Mouse (Mus musculus) cerebellum, adult 11-12 months (tissue): Measurements from ENCODE around the gene Iqca.

ENCODE experiments used
- DNase-seq: peaks from one replicate; pipeline ENCODE4 v3.0.0; 2022

Iqca gene

DNA sequence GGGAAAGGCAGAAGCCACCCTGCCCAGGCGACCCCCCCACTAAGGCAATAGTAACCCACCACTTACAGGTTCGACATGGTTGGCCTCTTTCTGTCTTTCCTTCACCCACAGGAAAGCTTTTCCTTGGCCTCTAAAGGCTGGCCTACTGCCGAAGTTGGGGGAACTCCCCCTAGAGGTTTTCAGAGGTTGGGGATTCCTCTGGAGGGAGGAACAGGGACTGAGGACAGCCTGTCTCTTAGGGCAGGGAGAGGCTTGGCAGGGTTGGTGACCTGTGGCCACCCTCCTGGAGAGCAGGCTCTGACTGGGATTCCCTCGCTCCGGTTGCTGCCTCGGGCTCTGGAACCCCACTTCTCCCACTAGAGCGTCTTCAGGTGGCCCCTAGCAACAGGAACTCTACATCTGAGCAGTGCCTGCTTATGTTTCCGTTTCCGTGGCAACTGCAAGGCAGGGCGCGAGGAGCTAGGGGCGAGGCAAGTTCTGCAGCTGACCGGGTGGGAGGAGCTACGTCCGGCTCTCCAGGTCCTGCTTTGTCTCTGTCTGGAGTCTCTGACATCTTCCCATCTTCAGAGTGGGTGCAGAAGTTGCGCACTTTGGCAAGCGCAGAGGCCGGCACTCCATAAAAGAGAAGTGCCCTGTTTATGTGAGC lies at the start of gene Iqca:
Gene Iqca, minus strand, starts transcription at position 303 of the 646 bp plus-strand sequence.
- no peak for DNase-seq

DNA sequence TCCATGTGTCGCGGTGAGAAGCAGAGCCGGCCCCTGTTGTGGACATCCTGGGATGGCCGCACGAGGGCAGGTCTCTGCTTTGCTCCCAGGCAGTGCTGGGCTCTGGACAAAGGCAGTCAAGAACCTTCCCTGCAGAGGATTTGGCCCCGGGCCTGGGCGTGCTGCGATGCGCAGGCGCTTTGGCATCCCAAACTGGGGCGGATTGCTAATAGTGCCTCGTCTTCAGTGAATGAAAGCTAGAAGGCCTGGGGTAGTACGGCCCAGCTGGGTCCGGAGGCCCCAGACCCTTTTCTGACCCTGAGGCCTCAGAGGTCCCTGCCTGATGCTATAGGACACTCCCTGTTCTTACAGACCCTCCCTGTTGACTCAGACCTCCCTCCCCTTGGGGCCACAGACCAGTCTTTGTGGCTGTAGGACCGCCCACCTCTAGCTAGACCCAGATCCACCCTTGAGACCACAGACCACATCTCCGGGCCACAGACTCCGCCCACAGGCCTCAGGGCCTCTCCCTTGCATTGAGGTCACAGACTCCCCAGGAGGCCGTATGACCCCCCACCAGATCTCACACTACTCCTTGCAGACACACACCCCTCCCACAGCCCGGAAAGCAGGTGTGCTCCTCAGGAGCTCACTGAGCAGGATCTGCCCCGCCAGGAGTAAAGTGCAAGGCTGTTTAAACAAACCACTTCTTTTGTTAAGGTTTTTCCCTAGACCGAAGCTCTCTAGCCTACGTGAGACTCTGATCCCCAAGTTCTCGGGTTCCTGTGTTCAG lies 49.2 kb upstream of the Iqca start:
- peak; percentile 76 for DNase-seq

DNA sequence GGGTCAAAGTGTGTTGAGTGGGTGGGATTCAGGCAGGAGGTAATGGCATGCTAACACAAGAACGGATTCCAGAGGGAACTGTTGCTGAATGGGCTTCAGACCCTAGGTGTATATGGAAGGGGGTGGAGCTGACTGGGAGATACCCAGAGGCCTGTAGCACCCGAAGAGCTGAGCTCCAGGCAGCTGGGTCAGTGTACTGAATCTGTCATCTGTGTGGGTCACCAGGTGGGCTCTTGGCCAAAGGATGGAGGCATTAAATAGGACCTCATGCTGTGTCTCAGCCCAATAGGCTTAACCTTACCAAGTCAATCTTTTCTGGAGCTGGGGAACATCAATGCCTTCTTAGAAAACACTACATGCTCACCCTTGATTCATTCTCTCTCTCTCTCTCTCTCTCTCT lies 48.5 kb upstream of the Iqca start:
- DNase-seq = no peak

DNA sequence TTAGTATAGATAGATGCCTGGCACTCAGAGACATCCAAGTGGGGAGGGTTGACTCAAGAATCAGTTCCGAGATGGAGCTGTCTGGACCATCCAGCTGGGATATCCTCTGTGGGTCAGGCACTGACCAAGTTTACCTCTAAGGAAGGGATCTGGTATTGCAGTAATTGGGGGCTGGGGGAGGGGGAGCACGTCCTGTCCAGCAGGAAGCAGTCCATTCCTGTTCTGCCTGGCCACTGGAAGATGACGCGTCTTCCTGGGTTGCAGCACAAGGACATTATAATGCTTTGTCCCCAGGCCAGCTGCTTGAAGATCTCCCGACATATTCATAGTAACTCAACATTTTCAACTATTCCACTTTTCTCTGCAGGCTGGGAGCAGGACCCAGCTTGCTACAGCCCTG lies 48.0 kb upstream of the Iqca start:
- no peak for DNase-seq

DNA sequence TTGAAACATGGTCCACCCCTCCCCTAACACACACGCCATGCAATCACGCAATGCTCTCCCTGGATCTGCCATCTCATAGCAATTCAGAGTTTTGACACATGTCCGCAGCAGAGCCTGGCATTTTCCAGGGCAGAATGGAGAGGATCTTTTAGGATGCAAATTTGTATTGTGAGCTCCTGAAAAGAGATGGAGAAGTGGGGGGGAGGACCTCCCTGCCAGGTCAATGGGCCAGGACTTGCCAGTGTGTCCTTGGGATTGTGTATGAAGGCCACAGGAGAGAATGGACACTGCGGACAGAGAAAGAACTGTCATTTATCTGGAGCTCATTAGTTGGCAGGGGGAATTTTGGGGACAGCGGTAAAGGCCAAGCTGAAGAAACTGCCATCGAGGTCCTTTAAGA lies 35.8 kb upstream of the Iqca start:
- no peak for DNase-seq

DNA sequence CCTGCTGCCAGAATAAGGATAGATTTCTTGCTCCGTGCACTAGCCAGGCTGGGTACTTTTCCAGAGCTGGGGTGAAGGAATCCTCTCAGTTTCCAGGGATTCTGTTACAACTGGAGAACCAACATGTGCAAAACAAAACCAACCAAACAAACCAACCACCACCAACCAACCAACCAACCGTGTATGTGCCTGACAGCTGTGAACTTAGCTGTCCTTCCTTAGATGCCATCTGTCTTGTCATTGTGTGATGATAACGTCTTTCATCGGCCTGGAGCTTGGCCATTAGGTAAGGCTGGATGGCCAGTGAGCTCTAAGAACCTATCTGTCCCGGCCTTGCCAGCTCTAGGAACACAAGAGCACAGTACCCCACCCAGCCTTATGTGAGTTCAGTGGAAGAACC lies 33.7 kb upstream of the Iqca start:
- no peak for DNase-seq

DNA sequence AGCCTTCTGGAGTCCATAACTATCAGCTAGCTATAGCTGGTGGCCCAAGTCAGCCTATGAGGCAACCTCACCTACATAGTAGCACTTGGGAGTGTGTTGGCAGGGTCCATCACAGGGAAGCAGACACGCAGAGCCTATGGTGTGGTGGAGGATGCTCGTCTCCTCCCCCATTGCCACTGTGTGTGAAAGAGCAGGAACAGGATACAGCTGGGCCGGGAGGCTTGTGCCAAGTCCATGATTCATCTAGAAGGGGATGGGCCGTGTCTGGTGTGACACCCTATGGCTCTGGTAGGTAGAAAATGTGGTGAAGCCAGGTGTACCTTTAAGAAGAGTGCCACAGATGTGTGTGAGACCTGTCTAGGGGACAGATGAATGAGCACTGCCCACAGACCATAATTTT lies 33.0 kb upstream of the Iqca start:
- no peak for DNase-seq

DNA sequence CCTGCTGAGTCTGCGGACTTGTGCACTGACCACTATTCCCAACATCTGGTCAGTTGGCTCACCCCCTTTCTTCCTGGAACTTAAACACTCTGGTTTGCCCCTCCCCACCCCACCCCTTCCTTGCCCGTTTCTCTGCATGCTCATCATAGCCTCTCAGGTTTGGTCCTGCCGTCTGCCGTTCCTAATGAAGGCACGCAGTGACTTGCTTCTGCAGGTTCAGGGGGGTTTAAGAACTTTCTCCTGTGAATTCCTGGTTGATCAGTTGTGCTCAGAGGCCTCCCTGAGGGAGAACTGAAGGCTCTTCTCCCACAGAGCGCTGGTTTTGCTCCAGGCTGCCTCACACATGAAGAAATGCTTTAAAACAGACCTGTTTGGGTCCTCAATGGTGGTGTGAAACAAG lies 30.4 kb upstream of the Iqca start:
- no peak for DNase-seq

DNA sequence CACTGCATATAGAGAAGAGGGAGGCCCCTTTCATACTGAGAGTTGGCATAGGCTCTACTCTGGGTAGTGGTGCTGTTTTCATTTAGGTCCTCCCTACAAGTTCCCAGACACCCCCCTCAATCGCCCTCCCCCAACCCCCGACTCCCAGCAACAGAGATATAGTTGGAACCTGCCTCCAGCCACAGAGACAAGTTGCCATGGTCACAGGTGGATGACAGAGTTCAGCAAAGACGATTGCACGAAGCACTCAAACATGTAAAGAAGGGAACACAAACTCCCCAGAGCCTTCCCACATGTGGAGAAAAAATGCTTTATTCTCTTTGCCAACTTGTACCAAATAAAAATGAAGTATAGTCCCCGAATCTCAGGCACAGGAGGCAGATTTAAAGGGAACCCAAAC lies 29.3 kb upstream of the Iqca start:
- no peak for DNase-seq

DNA sequence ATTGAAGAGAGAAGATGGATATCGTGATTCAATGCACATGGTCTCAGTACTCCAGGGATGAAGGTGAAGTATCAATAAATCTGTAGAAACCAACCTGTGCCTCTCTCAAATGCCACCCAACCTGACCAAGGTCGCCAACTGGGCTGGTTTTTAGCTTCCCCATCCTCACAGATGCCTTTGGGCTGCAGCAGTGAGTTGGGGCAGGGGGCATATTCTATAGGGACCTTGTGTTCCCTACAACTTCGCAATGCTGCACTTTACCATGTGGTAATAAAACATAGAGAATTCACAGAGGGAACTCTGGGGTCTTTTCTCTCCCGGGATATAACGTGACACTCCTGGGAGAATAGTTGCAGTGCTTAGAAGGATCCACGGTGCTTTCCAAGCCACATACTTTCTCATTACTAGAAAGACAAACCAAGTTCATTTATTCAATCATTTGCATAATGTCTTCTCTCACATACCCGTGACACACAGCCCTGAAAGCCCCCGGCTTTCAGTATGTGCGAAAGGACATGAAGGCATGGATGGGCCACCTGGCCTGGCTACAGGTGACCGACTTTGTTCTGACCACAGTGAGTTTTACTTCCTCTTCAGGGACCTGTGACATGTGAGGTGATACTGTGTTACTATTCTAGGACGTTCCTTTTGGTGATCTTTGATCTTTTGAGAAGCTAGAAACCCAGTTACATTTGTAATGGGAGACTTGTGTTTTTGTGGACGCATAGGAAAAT lies 27.9 kb upstream of the Iqca start:
- no peak for DNase-seq

DNA sequence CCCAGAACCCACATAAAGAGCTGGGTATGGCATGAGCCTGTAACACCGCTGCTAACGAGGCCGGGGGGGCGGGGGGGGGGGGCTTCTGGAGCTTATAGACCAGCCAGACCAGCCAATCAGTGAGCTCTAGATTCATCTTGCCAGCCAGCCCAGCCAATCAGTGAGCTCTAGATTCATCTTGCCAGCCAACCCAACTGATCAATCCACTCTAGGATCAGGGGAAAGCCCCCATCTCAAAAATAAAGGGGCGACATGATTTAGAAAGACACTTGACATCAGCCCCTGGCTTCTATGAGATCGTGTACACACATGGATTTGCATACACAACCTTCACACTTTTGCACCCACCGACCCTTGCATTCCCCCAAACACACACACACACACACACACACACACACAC lies 27.3 kb upstream of the Iqca start:
- DNase-seq = no peak

DNA sequence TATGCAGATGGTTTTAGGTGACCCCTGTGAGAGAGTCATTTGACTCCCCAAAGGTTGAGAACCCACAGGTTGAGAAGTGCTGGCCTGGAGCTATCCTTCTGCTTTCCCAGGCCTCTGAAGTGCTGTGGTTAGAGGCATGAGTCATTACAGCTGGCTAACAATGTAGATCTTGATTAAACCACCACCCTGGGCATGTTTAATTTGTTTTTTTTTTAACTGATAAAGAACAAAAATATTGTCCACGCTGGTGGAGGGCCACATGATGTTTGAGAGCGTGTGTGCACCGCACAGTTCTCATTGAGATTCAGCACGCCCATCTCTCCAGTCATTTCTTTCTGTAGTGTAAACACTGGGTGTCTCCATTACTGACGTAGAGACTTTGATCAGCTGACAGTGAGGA lies 24.8 kb upstream of the Iqca start:
- DNase-seq = no peak

DNA sequence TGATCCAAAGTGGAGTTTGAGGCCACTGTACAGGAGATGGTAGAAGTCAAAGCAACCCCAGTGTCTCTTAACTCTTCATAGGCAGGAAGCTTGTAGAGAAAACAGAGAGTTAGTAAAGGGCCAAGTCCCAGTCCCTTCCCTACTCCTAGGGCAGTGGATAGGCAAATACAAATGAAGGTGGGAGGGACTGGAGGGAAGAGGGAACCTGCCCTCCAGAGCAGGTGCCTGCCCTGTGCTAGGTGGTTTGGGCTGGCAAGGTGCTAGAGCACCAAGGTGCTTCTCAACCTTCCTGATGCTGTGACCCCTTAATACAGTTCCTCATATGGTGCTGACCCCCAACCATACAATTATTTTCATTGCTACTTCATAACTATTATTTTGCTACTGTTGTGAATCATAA lies 24.4 kb upstream of the Iqca start:
- no peak for DNase-seq

DNA sequence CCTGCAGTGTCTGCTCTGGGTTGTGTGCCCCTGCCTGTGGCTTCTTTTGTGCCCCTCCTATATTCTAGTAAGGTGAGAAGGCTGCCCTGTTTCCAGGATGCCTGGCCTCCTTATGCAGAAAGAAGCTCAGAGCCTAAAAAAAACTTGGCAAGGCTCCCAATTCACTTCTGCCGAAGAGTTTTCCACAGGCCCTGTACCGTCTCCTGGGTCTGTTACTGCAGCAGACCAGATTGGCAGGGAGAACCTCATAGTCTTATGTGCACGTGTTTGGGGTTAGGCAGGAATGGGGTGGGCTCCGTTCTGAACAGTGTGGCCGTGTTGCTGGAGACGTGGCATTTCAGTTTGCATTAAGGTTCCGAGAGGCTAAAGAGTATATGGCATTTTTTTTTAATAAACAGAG lies 23.0 kb upstream of the Iqca start:
- no peak for DNase-seq

DNA sequence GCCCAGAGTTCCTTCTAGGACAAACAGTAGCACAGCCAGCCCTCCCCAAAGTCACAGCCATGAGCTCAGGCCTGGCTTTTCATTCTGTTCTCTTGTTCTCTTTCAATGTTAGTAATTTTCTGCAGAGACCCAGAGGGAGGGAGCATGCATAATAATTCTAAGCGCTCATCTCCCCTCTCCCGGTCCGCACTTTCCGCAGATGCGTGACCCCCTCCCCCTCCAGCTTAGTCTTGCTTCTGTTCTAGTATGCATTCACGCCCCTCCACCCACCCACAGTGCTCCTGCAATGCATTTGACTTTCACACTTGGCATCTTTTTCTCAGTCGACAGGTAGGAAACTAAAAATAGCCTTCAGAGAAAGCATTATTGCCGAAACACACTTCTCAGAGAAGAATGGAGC lies 21.1 kb upstream of the Iqca start:
- DNase-seq = no peak

DNA sequence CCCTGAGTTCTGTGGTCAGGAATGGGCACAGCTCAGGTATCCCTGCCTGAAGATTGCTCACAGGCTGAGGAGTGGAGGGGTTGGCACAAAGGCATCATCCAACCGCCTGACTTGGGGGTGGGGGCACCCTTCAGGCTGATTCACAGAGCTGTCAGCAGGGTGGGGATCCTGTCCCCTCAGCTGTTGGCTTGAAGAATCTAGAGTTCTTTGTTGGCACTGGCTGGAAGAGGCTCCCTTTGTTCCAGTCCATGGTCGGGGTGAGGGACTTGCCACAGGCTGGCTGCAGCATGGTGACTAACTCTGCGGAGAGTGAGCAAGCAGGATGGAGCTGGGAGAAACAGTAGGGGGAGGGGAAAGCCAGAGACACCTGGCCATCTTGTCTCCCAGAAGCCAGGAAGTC lies 11.1 kb upstream of the Iqca start:
- DNase-seq = no peak

DNA sequence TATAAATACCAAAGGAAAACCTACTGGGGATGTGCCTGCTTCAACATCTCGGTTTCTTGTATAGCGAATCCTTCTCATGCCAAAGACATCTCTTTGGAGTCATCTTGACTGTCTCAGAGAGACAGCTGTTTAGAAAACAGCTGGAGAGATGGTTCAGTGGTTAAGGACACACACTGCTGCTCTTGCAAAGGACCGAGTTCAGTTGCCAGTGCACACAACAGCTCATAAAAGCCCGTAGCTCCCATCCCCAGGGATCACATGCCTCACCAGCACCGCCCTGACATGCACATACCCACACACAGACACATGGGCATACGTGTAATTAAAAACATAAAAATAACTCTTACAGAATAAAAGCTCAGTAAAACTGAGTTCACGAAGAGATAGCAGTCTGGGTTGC lies 10.0 kb upstream of the Iqca start:
- no peak for DNase-seq

DNA sequence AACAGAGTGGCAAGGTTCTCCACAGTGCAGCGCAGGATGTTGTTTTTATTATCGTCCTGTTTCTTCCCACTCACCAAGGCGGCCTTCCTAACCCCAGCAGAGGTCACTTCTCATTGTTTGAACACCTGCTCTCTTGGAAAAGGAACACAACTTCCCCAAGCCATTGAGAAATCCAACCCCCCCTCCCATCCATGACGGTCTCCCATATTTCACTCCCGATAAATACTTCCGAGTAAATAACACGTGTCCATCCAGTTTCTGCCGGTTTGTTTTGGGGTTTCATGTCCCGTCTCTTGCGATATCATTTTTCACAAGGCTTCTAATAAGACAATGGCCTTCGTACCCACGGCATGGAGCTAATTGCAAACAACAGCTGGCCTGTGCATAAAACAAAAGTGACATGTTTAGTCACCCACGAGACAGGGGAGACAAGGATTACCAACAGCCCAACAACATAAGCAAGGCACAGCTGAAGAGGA lies 9.2 kb upstream of the Iqca start:
- no peak for DNase-seq

DNA sequence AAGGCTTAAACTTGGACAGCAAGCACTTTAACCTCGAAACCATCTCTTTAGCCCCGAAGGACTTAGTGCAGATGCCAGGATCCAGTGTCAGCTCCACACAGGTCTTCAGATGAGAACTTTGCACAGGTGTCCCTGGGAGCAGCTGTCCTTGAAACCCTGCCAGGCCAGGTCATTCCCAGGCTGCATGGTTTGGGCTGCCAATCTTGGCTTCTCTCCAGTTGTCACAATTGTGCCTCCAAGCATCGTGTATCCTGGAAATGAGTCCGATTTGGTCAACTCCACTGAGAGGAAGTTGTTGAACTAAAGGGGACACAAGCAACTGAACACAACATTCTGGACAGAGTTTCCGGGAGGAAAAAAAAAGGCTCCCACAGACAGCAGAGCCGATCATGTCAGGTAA lies 8.4 kb upstream of the Iqca start:
- no peak for DNase-seq

DNA sequence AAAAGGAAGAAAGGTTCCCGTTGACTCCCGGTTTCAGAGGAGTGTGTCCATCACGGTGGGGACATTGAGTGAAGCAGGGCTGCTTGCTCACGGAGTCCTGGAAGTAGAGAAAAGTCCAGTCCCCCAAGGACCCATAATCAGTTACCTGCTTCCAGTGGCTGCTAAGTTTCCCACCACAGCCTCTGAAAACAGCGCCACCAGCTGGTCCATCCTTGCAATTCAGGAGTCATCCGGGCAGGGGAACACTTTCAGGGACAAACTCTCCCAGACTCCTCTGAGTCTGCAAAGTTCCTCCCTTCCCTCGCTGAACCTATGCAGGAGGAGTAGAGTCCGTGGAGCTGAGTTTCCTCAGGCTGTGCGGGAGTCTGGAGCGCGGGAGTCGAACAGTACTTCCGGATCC lies 6.7 kb upstream of the Iqca start:
- no peak for DNase-seq

DNA sequence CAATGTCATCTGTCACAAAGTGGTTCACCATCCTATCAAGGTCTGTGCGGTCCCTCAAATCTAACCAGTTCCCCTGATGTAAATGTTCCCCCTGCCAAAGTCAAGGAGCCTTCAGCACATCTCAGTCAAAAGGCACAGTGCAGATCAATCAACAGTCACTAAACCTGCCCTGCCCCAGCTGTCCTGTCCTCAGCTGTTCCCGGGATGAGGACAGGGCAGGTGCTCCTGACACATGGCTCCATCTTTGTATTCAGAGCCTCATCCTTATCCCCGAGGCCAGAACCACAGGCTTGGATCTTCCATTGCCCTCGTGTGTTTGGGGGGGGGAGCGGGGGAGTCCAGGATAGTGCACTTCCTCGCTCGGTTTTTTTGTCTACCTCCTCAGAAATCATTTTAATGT lies 3.4 kb upstream of the Iqca start:
- DNase-seq = no peak

DNA sequence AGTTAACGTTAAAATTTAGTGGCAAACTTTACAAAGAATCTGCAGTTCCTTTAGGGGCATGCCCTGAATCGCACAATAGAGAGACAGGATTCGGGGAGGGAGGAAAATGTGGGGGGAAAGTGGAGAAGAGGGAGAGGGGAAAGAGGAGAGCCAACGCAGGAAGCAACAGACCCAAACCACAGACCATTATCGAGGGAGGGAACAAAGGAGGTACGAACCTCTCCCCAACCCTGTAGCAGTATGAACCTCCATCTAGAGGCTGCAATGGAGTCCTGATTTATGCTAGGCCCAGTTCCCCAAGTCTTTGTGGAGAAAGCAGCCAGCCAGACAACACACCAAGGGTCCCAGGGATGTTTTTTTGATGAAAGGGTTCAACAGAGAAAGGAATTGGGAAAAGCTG lies 586 bp upstream of the Iqca start:
- no peak for DNase-seq

DNA sequence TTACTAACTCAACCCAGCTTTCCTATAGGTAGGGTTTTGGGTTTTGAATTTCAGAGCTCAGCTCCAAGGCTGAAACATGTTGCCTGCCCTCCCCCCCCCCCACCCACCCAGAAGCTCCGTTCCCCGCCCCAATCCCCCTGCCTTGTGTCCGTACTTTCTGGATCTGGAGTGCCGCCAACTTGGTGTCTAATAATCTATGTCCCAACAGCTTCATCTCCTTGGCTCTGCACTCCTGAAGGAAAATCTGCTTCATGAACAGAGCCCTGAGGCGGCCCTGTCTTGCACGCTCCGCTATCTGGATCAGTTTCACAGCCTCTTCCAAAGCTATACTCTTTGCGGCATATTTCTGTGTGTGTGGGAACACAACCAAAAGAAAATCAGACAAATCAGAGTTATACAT lies 13.5 kb downstream of the Iqca start:
- DNase-seq = no peak

DNA sequence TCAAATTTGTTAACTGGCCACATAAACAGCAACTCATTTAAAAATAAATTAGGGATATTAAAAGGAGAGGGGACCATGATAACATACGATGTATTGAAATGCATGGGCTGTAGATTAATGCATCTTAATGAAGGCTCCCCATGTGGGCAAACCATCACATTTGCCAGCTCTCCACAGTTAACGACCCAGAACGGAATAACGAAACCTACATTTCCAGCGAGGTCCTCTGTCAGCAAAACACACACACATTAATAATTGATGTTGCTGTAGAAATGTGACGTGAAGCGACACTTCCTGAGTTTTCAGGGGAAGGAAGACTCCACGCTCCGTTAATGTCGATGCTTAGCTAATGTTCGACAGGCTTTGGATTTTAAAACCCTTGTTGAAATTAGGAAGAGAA lies 20.8 kb downstream of the Iqca start:
- no peak for DNase-seq
